Mouse (Mus musculus) lung, adult 18-20 months (tissue): ENCODE measurements around the gene Large1.
A peak's percentile ranks its signal among the peaks of the same experiment; 100 is the strongest.
"Not testable (repeated sequence)": the region's sequence is repeated elsewhere in the genome, so short reads cannot be mapped to it uniquely, and the experiment has no call there.

Source experiments
- DNase-seq, 2 experiments: peaks; one replicate each; pipeline ENCODE4 v3.0.0; 2022; ENCODE audit warnings: mixed read lengths in 2 of 2

Large1 gene

DNA sequence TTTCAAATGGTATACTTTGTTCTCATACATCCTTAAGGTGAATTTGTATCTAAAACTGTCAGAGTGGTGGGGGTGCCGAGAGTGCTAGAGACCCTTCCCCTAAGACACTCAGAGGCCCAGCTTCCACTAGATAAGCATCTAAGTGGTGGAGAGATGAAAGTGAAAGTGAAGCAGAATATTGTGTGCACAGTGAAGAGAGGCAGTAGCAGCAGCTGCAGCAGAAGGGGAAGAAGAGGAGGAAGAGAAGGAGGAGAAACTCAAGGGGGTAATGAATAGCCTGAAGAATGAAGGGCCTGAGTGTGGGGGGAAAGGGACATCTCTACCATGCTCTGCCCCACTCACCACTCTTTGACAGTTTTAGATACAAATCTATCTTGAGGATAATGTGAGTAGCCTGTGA is 191.8 kb downstream of the Large1 start:
- no peak for DNase-seq

DNA sequence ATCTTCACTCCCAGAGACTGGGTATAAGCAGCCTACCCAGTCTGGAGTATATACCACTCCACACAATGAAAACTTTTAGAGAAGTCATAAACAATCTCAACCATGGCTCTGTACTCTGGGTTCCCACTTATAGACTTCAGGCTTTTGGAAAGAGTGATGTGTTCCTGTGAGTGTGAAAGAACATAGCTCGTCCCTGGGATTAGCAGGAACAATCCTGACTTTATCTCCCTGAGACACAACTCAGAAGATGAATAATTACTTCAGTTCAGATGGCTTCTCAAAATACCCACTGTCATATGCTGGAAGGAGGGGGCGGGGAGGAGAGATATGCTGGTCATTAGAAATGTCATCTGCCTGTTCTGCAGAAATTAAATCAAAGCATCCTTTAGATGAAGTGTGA is 192.4 kb downstream of the Large1 start:
- no peak for DNase-seq

DNA sequence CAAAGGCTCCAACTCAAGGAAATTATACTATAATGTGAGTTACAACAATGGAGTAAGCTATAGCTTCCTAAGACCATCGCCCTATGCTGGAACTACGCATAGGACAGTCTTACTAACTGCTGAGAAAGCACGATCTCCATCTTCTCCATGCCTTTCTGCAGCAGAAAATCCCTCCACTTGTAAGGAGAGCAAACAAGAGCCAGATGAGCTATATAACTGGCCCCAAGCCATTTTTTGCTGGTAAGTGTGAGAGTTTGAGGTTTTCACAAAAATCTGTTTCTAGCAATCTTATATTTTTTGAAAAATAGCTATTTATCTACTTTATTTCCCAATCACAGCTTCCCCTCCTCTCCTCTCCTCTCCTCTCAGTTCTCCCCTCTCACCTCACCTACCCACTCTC is 206.1 kb downstream of the Large1 start:
- no peak for DNase-seq

DNA sequence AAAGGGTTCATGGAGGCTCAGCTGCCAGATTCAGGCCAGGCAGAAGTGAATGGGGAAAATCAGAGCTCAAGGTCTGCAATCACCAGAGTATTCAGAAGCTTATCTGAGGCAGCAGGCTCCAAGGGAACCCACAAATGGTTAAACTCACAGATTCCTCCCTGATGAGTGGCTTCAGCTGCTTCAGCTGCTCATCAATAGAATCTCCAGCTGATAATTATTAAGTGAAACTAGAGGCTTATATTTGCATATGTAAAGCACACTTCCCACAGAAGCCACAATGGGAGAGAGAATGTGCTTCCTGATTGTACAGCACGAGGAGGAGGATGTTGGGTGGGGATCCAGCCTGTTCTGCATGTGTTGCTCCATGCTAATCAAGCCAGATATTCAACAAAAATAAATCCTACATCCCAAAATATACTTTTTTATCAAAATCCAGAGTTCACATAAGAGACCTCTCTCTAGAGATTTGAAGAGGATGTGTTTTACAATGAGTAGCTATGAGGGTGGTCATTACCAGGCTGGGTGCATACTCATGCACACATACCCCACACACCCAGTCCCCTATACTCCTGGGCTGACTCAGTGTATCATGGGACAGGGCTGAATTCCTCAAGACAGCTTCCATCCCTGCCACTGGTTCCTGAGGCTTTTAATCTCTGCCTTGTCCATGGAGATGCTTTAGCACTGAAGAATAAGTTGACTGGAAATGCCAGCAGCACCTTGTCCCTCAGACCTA is 210.5 kb downstream of the Large1 start:
- DNase-seq, result no peak

DNA sequence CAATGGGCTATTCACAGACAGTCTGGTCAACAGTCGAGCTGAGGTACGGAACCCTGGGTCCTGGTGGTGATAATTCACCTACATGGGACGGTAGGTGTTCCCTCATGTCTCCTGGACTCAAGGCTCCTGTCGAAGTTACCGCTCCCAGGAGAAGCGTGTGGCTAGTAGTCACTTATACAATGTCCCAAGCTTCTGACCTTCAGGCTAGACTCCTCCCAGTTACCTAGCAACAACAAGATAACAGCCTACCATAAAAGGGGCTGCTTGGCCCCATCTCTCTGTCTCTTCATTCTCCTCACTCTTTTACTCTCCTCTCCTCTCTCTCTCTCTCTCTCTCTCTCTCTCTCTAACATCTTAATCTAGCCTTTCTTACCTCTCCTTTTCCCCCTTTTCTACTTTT is 217.9 kb downstream of the Large1 start:
- no peak for DNase-seq

DNA sequence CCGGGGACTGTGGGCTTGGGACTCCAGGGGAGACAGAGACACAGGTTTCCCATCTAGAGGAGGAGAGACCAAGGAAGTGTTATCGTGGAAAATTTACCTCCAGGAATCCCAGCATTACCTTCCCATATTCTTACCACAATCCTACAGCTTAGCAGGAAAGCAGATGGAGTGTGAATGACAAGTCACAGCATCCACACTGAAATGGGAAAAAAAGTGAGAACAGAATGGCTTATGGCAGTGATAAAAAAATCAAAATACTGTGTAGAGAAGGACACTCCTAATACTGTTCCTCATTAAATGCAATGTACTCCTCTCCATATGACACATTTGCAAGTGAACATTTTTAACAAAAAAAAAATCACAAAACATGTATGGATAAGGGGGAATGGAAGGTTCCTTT is 221.3 kb downstream of the Large1 start:
- no peak for DNase-seq

DNA sequence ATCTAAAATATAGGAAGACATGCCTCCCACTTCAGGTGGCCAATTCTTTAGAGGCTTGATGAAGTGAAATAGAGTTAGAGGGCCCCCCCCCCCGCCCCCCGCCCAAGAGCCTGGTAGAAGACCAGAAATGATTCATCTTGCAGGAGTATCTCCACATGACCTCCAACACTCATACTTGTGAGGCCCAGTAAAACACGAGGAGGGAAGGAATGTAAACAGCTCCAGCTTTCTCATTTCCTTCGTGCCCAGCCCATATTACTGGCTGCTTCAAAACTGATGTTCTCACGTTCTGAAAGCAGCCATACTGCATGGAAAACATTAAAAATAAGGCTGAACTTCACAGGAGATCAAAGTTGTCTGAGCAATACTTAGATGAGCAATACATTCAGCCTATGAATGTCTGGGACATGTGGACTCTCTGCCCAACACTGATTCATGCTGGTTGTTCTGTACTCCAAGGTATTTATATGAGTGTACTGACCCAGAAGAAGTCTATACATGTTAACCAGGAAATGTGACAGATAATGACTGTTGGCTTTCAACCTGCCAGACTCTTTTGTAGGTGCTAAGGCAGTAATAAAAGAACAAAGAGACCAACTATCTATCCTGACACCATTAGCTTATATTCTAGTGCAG is 229.4 kb downstream of the Large1 start:
- no peak for DNase-seq

DNA sequence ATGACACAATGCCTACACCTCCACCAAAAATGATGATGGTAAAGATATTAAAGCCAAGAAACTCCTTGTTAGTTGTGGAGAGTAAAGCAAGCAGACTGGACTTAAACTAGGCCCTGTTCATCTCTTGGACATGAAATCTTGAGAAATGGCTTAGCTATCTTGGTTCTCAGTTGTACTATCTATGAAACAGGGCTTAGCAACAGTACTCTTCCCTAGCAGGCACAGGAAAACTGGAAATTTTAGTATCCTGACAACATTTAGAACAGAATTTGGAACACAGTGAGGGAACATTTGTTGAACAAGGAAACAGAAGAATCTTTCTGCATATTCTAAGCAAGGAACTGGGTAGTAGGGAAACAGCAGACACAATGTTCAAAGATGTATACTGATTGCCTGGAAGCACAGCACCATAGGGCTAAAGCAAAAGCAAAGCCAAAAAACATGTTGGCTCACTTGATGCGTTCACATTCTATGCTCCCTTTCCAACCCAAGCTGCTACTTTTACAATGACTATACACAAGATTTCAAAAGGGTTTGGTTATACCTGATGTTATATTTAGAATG is 240.9 kb downstream of the Large1 start:
- no peak for DNase-seq

DNA sequence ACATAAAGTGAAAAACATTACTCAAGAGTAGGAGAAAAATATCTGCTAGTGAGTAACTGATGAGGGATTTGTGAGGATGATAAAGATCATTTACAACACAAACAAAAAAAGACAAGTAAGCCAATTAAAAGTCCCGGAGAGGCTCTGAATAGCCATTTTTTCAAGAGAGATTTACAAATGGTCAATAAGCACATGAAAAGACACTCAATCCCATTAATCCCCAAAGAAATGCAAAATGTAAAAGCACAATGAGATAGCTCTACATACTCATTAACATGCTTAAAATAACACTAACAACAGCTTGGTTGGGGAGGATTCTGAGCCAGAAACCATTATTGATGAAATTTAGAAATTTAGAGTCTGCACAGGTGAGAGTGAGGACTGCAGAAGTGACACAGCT is 249.3 kb downstream of the Large1 start:
- no peak for DNase-seq

DNA sequence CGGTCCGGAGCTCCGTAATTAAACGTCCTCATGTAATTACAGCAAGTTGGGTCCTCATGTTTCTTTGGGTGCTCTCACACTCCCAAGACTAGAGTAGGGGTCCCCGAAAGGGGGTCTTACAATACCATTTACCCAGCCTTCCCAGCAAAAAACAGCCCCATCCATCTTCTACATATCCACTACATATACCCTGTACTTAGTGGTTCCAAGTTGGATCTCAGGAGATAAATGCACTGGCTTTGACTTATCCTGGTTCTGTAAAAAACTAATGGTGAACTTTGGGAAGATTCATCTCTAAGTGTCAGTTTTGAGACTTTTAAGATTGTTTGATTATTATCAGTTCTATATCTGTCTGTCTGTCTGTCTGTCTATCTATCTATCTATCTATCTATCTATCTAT is 252.3 kb downstream of the Large1 start:
- no peak for DNase-seq

DNA sequence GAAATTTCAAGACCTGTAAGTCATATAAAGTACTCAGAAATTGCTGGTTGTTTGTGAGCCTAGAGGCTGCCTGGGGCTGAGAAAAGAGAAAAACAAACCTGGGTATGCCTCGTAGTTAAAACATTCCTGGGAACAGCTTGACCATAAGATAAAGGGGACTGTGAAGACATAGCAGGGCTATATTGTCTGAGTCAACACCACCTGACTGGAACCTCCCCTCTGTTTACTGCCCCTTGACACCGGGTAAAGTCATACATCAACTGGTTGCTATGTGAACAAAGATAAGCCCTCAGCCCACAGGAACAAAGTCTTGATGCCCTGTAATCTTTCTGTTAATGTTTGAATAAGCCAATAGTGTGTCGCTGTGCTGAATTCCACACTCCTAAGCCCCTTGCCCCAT is 252.7 kb downstream of the Large1 start:
- DNase-seq, result not testable (repeated sequence)

DNA sequence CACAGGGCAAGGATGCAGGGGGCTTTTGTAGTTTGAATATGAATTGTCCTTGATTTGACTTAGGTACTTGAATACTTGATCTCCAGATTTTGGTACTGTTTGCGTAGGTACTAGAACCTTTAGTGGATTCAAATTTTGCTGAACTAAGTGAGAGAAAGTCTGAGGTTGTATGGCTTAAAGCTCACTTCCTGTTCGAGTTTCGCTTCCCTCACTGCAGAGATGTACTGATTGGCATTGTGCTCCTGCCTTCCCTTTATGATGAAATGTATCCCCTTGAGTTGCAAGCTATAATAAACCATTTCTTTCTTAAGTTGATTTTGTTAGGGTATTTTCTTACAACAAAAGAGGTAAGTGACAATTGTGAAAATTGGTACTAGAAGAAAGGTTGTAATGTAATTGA is 253.8 kb downstream of the Large1 start:
- DNase-seq, result no peak

DNA sequence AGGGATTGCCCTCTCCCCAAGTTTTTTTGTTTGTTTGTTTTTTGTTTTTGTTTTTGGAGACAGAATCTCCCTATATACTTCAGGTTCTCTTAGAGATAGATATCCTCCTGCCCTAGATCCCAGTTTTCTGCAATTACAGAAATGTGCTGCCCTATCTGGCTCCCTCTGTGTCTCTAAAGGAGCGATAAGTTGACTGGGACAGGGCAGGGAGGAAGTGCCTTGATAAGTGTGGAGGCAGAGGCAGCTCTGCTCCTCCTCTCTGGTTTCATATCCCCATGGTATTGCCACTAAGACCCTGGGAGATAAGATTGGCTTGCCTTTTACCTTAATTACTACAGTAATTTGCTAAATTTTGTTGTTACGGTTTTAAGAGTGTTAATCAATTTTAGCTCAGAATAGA is 256.4 kb downstream of the Large1 start:
- no peak for DNase-seq

DNA sequence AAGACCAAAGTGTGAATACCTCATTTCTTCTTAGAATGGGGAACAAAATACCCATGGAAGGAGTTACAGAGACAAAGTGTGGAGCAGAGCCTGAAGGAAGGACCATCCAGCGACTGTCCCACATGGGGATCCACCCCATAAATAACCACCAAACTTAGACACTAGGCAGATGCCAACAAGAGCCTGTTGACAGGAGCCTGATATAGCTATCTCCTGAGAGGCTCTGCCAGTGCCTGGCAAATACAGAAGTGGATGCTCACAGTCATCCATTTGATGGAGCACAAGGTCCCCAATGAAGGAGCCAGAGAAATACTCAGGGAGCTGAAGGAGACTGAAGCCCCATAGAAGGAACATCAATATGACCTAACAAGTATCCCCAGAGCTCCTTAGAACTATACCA is 275.6 kb downstream of the Large1 start:
- DNase-seq, result not testable (repeated sequence)

DNA sequence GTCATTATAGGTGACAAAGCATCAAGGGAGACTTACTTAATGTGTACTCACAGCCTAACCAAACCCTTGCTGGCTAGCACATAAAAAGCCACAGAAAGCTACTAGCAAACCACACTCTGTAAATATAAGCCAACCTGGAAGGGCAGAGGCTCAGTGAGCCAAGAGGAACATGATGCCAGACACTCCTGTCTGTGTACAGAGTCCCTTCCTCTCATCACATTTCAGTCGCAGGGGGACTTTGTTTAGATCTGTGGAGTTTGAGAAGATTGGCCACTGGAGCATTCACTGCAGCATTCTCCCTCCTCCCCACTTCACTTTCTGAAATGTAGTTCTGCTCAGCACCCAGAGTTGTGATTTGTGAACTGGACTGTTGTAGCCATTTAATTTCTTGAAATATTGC is 291.9 kb downstream of the Large1 start:
- DNase-seq, result no peak

DNA sequence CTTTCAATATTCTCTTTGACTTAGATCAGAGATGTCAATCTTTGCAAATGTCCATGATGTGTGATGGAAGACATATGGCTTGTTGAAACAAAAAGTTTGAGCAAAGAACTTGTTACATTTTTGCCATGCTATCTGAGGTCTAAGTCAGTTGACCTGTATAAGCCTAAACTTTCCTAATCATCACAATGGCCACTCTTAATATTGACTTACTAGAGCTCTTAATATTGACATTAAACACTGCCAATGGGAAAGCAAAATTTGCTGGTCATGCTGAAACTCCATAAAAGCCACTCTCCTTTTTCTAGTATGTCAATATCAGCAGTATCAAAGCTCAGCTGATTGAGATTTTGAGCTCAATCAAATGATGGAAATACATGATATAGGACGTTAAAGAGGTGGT is 298.6 kb downstream of the Large1 start:
- no peak for DNase-seq

DNA sequence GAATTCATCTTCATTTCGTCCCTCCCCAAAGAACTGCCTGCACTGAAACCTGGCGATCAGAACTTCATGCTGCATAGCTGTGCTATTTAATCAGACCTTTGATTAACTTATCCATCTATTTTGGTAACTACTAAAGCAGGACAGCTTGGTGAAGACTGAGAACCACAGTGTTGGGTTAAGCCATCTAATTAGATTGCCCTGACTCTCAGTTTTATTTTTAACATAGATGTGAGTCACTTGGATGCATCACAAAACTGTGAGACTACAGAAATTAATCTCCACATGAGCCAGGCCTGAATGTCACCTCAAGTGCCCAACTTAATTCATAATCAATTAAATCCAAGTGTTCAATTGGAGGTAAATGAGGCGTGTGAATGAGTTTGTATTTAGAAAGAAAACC is 299.5 kb downstream of the Large1 start:
- DNase-seq, result no peak

DNA sequence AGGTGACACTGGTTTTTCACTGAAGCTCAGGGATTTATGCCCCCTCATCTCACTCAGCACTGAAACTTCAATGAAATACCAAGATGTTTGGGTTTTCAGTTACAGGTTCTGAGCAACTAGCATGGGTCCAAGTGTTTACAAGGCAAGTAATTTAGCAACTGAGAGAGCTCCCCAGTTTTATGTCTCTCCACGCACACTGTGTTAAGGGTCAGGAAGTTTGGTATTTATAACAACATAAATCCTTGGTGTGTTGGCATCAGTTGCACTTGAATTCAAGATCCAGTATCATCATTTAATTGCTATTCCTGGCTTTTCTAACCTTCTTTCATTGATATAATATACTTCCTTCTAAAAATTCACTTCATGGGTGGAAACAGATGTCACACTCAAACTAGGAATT is 300.9 kb downstream of the Large1 start:
- no peak for DNase-seq

DNA sequence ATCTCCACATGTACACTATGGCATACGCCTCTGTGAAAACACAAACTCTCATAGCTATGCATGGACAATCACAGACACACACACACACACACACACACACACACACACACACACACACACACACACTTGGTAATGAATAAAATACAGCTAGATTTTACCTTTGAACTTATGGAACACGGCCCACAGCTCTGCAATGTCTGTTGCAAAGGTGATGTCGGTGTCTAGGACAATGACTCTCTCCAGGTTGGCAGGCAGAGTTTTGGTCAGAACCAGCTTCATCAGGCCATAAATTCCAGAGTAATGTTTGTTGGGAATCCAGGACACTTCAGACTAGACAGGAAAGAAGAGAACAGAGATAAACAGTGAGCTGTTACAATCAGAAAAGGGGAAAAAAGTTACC is 305.2 kb downstream of the Large1 start:
- no peak for DNase-seq

DNA sequence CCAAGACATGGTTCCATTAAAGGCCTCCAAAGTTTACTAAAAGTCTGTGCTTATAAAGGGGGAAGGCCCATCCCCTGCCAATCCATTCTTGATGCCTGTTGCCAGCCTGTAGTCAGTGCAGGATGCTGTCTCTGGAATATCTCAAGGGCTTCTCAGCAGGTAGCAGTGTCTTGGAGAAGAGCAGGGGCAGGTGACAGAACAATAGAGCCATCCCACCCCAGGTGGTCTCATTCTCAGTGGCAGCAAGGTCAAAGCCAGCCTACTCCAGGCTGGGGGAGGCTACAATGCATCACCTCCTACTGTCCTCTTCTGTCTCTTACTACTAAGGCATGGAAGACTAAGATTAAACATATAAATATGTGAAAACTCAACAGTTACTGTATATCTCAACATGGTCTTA is 323.6 kb downstream of the Large1 start:
- no peak for DNase-seq

DNA sequence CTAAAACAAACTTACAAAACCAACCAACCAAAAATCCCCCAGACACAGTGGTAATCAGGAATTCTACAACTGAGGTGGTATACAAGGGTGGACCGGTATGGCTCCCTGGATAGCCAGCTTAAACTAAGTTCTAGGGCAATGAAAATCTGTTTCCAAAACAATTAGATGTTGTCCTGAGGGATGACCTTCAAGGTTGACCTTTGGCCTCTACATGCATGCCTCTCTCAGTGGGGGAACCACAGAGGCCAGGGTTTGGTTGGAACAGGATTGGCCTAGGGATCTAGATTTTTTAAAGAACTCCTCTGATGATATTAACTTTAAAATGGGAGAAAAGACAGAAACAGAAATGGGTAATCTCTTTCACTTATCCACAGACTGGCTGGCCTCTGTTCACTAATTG is 335.1 kb downstream of the Large1 start:
- no peak for DNase-seq

DNA sequence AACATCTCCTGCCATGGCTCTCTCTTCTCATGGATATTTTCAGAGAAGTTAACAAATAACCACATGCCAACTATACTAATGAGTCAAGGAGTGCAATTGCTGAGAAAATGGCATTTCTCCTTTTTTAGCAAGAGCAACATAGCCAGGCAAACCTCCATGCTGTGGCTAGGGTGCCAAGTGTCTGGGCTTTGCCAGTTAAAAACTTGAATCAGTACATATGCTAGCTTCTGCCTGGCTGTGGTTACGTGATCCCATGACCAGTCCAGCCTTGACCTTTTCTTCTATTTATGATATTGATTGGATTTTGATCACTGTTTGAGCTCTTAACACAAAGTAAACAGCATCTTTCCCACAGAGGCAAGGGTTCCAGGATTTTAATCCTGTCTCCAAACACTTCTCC is 335.7 kb downstream of the Large1 start:
- no peak for DNase-seq

DNA sequence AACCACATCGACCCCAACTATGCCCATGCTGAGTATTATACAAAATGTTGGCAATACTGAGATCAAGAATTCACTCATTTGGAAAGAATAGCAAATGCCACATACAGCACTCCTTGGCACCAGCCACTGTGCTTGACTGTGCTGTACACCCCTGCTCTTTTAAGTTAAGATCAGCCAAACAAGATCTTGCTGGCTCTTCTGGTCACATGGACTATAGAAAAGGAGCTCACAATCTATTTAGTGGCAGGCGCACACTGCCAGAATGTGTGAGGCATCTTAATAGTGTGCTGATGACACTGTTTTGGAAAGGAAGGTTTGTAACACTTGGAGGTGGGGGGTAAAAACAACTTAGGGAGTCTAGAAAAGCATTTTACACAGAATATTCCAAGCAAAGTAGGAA is 337.0 kb downstream of the Large1 start:
- no peak for DNase-seq

DNA sequence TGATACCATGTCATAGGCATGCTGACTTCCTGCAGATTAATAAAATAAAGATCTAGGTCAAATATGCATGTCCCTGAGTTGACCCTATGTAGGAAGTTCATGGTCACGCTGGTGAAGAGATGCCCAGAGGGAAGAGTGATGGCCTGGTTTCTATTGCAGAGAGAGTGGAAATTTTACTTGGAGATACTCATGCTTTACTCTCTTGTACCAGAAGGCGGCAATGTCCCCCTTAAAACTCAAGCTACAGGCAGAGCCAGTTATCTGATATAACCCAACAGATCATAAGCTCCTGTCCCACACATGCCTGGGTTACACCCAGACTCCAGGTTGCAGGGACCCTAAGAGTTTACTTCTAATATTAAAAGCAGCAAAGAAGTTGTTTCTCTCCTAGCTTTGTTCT is 345.9 kb downstream of the Large1 start:
- DNase-seq, result no peak

DNA sequence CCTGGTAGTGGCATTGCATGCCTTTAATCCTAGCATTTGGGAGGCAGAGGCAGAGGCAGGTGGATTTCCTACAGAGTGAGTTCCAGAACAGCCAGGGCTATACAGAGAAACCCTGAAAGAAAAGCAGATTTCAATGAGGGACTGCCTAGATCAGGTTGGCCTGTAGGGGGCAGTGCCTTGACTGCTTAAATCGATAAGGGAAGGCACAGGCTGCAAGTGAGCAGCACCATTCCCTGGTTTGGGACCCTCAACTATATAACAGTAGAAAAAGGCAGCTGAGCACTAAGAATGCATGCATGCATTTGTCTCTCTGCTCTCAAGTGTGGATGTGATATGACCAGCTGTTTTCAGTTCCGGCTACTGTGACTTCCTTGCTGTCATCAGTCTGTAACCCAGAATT is 349.5 kb downstream of the Large1 start:
- peak; percentile 5 for DNase-seq
